12 mouse cellular contexts compared by ENCODE assay signal in the genomic region with DNA sequence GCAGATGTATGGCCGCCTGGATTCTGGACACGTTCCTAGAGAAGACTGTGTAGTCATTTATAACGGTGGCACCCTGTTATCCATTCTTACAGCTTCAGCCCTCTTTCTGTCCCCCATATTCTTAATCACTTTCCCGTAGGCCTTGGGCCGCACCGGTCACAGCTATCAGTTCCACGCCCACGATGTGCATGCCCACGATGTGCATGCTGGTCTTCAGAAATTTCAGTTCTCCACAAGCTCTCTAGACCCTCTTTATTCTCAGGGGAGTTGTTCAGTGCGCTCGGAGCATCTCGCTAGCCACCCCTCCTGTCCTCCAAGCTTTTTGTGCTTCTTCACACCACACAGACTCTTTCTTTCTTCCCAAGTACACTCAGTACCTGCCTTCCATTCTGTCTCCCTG.
DNase-seq lines count a peak whose midpoint lies in the region; ATAC-seq and TF ChIP-seq lines count a peak whose summit lies in the region.
"Had no signal": no experiment of that assay in that cellular context is flagged by ENCODE, and none has a peak within 500 bp of the region (broad histone marks: within the 10 kb centered on the region; RNA-seq: fewer than 3 reads in every experiment).

No protein-coding gene starts in this region.

- DNase-seq in heart, postnatal 0 days (ENCODE audit: low spot score): no peak
- no peak for DNase-seq in heart, postnatal 25 days (ENCODE audit: low spot score)
- peak; percentile 89 for DNase-seq in midbrain, embryonic 11.5 days (ENCODE audit: low spot score, missing footprints)
- no peak for DNase-seq in midbrain, postnatal 0 days (ENCODE audit: low spot score)
- DNase-seq in frontal cortex, adult 2 months (ENCODE audit: extremely low spot score in 1 of 2, low spot score in 1 of 2): no peak
- no peak for DNase-seq in right cerebral cortex, postnatal 36 days (ENCODE audit: low spot score in 2 of 2)
- DNase-seq: cerebellum, postnatal 14 days; liver, embryonic 13.5 days had no signal

- no peaks in the 10 kb centered on the region for H3K27me3 ChIP-seq in heart, postnatal 0 days (ENCODE audit: control insufficient read depth, insufficient read depth, low read length)
- no peaks in the 10 kb centered on the region for H3K27me3 ChIP-seq in midbrain, embryonic 11.5 days (ENCODE audit: control insufficient read depth, insufficient read depth, low read length)
- no peaks in the 10 kb centered on the region for H3K27me3 ChIP-seq in midbrain, postnatal 0 days (ENCODE audit: insufficient read depth, low read length)
- H3K27me3 ChIP-seq in hindbrain, embryonic 16.5 days (replicated peaks; ENCODE audit: control insufficient read depth, insufficient read depth, low read length): no peaks in the 10 kb centered on the region
- H3K27me3 ChIP-seq in stomach, embryonic 16.5 days (ENCODE audit: control insufficient read depth, insufficient read depth, low read length): no peaks in the 10 kb centered on the region
- H3K27me3 ChIP-seq: liver, embryonic 13.5 days had no signal

- 0 out of 2 replicates have a peak overlapping the region, but pooled peaks have one; percentile 35 for H3K9ac ChIP-seq in heart, postnatal 0 days (replicated peaks; ENCODE audit: low read depth, low read length)
- no peak overlapping the region for H3K9ac ChIP-seq in midbrain, embryonic 11.5 days (ENCODE audit: low read length)
- H3K9ac ChIP-seq in midbrain, postnatal 0 days (replicated peaks; ENCODE audit: low read length, poor library complexity, severe bottlenecking): no peak overlapping the region
- no peak overlapping the region for H3K9ac ChIP-seq in hindbrain, embryonic 16.5 days (ENCODE audit: low read depth, low read length)
- H3K9ac ChIP-seq in stomach, embryonic 16.5 days (ENCODE audit: low read length): no peak overlapping the region
- H3K9ac ChIP-seq: forebrain, embryonic 12.5 days; liver, embryonic 13.5 days had no signal

- H3K4me3 ChIP-seq in heart, postnatal 0 days (ENCODE audit: low read depth, low read length): no peak overlapping the region
- no peak overlapping the region for H3K4me3 ChIP-seq in midbrain, embryonic 11.5 days (ENCODE audit: low read depth, low read length)
- no peak overlapping the region for H3K4me3 ChIP-seq in midbrain, postnatal 0 days (ENCODE audit: low read depth, low read length)
- H3K4me3 ChIP-seq in hindbrain, embryonic 16.5 days (ENCODE audit: low read length): no peak overlapping the region
- no peak overlapping the region for H3K4me3 ChIP-seq in stomach, embryonic 16.5 days (replicated peaks; ENCODE audit: low read length)
- H3K4me3 ChIP-seq: forebrain, embryonic 12.5 days; liver, embryonic 13.5 days had no signal

- no peak for TF ChIP-seq CTCF in heart, postnatal 0 days (IDR thresholded peaks at IDR 0.05; ENCODE audit: low read depth)
- no peak for TF ChIP-seq CTCF in midbrain, postnatal 0 days (IDR thresholded peaks at IDR 0.05)

- 68% methylated on average over 12 of the region's 12 CpGs for WGBS in heart, postnatal 0 days
- whole genome bisulfite sequencing in midbrain, embryonic 11.5 days: 84% methylated on average over 12 of the region's 12 CpGs
- 81% methylated on average over 12 of the region's 12 CpGs for WGBS in midbrain, postnatal 0 days
- 69% methylated on average over 12 of the region's 12 CpGs for WGBS in hindbrain, embryonic 16.5 days
- 74% methylated on average over 12 of the region's 12 CpGs for WGBS in stomach, embryonic 16.5 days

- H3K36me3 ChIP-seq in heart, postnatal 0 days (replicated peaks; ENCODE audit: control insufficient read depth, insufficient read depth, low read length): no peaks in the 10 kb centered on the region
- no peaks in the 10 kb centered on the region for H3K36me3 ChIP-seq in midbrain, embryonic 11.5 days (ENCODE audit: control insufficient read depth, insufficient read depth, low read length)
- no peaks in the 10 kb centered on the region for H3K36me3 ChIP-seq in midbrain, postnatal 0 days (ENCODE audit: insufficient read depth, low read length)
- no peaks in the 10 kb centered on the region for H3K36me3 ChIP-seq in hindbrain, embryonic 16.5 days (ENCODE audit: control insufficient read depth, insufficient read depth, low read length)
- no peaks in the 10 kb centered on the region for H3K36me3 ChIP-seq in stomach, embryonic 16.5 days (ENCODE audit: control insufficient read depth, insufficient read depth, low read length)
- H3K36me3 ChIP-seq: forebrain, embryonic 12.5 days; liver, embryonic 13.5 days had no signal

- intact Hi-C loops in heart, postnatal 25 days (cut with DNase I): loop anchor here (2.0 kb wide), 1 partner anchor 68 kb away; no protein-coding TSS in a partner anchor

- no peak for TF ChIP-seq EP300 in heart, postnatal 0 days (IDR thresholded peaks at IDR 0.05; ENCODE audit: low read depth)

- H3K27ac ChIP-seq in heart, postnatal 0 days (ENCODE audit: low read depth): peak overlapping the region; percentile 84
- no peak overlapping the region for H3K27ac ChIP-seq in midbrain, embryonic 11.5 days (ENCODE audit: low read depth, low read length)
- no peak overlapping the region for H3K27ac ChIP-seq in midbrain, postnatal 0 days (ENCODE audit: low read depth, low read length)
- H3K27ac ChIP-seq in hindbrain, embryonic 16.5 days (ENCODE audit: low read depth, low read length): peak overlapping the region; percentile 59; the same call in 1 of the 2 replicates
- H3K27ac ChIP-seq in stomach, embryonic 16.5 days (ENCODE audit: low read length): peak overlapping the region; percentile 18; the same call in 1 of the 2 replicates
- H3K27ac ChIP-seq: forebrain, embryonic 12.5 days; liver, embryonic 13.5 days had no signal

- H3K4me1 ChIP-seq in heart, postnatal 0 days (ENCODE audit: control insufficient read depth, insufficient read depth): peaks cover 17% of the 10 kb centered on the region; the same call in 1 of the 2 replicates
- H3K4me1 ChIP-seq in midbrain, embryonic 11.5 days (ENCODE audit: control insufficient read depth, insufficient read depth, low read length): peaks cover 13% of the 10 kb centered on the region
- no peaks in the 10 kb centered on the region for H3K4me1 ChIP-seq in midbrain, postnatal 0 days (ENCODE audit: insufficient read depth, low read length)
- peaks cover 16% of the 10 kb centered on the region for H3K4me1 ChIP-seq in hindbrain, embryonic 16.5 days (ENCODE audit: control insufficient read depth, insufficient read depth, low read depth, low read length)
- H3K4me1 ChIP-seq in stomach, embryonic 16.5 days (ENCODE audit: control insufficient read depth, insufficient read depth, low read length): peaks cover 11% of the 10 kb centered on the region; the same call in 1 of the 2 replicates
- H3K4me1 ChIP-seq: liver, embryonic 13.5 days had no signal

- no peak for ATAC-seq in heart, postnatal 0 days (ENCODE audit: insufficient read depth, low read depth)
- no peak for ATAC-seq in midbrain, embryonic 11.5 days (ENCODE audit: low FRiP score)
- ATAC-seq in midbrain, postnatal 0 days (ENCODE audit: low FRiP score): no peak
- no peak for ATAC-seq in hindbrain, embryonic 16.5 days
- no peak for ATAC-seq in stomach, embryonic 16.5 days (ENCODE audit: insufficient read depth, low FRiP score)
- ATAC-seq: CD4-positive, CD25-positive, alpha-beta regulatory T cell, adult 4 months had no signal

- H3K9me3 ChIP-seq in heart, postnatal 0 days (replicated peaks; ENCODE audit: control insufficient read depth, low read length): no peaks in the 10 kb centered on the region
- no peaks in the 10 kb centered on the region for H3K9me3 ChIP-seq in midbrain, embryonic 11.5 days (ENCODE audit: control insufficient read depth, low read length)
- H3K9me3 ChIP-seq in midbrain, postnatal 0 days (ENCODE audit: low read length): no peaks in the 10 kb centered on the region
- H3K9me3 ChIP-seq in hindbrain, embryonic 16.5 days (ENCODE audit: control insufficient read depth, low read length): no peaks in the 10 kb centered on the region
- H3K9me3 ChIP-seq in stomach, embryonic 16.5 days (replicated peaks; ENCODE audit: control insufficient read depth, low read length): no peaks in the 10 kb centered on the region
- H3K9me3 ChIP-seq: forebrain, embryonic 12.5 days; liver, embryonic 13.5 days had no signal

- H3K4me2 ChIP-seq in heart, postnatal 0 days (ENCODE audit: low read depth, low read length): peak overlapping the region; percentile 44
- H3K4me2 ChIP-seq in midbrain, embryonic 11.5 days: no peak overlapping the region
- no peak overlapping the region for H3K4me2 ChIP-seq in midbrain, postnatal 0 days (ENCODE audit: low read depth, low read length, poor library complexity, severe bottlenecking)
- H3K4me2 ChIP-seq in hindbrain, embryonic 16.5 days (ENCODE audit: low read length): no peak overlapping the region
- H3K4me2 ChIP-seq in stomach, embryonic 16.5 days (ENCODE audit: low read depth, low read length): peak overlapping the region; percentile 49

Comparison
In these comparisons a context has a peak if more than half of its experiments do, and no peak if none do; other contexts are left out.
1. H3K27ac ChIP-seq: peak in heart, postnatal 0 days (single experiment), hindbrain, embryonic 16.5 days (single experiment) and stomach, embryonic 16.5 days (single experiment); none in midbrain, embryonic 11.5 days (single experiment) and midbrain, postnatal 0 days (single experiment).
2. H3K4me2 ChIP-seq: peak in heart, postnatal 0 days (single experiment) and stomach, embryonic 16.5 days (single experiment); none in midbrain, embryonic 11.5 days (single experiment), midbrain, postnatal 0 days (single experiment) and hindbrain, embryonic 16.5 days (single experiment).